Mouse (Mus musculus) neural tube, embryonic 14.5 days (tissue): ENCODE measurements around the gene Ndufaf3. TPM values are rescaled to one million over a fixed set of nuclear protein-coding genes. Genes with fewer than 3 reads are reported as not detected.

Experiments
- ATAC-seq: fragments of 200-750 bp; cut with Nextera tagmentation; 2 replicates; pipeline ENCODE4 v1.8.0; 2017; ENCODE audit warnings: low read depth, mild to moderate bottlenecking, moderate TSS enrichment, moderate library complexity
- H3K27ac ChIP-seq: fragments of 300-500 bp; sonication (generic); 2 replicates; pipeline ENCODE4 v1.5.1; 2014; ENCODE audit warnings: low read depth, mild to moderate bottlenecking, control low read depth, low read length, moderate library complexity, mixed read lengths
- H3K27me3 ChIP-seq: fragments of 300-500 bp; sonication (generic); 2 replicates; pipeline ENCODE4 v1.6.1; 2014; ENCODE audit warnings: low read length; ENCODE audit not compliant: control insufficient read depth, insufficient read depth
- H3K36me3 ChIP-seq: fragments of 300-500 bp; sonication (generic); 2 replicates; pipeline ENCODE4 v1.6.1; 2014; ENCODE audit warnings: low read length, mixed read lengths; ENCODE audit not compliant: control insufficient read depth, insufficient read depth
- H3K4me1 ChIP-seq: fragments of 300-500 bp; sonication (generic); 2 replicates; pipeline ENCODE4 v1.6.1; 2014; ENCODE audit warnings: low read length; ENCODE audit not compliant: control insufficient read depth, insufficient read depth
- H3K4me2 ChIP-seq: fragments of 300-500 bp; sonication (generic); 2 replicates; pipeline ENCODE4 v1.6.1; 2014; ENCODE audit warnings: mild to moderate bottlenecking, low read depth, low read length, control low read depth
- H3K4me3 ChIP-seq: fragments of 300-500 bp; sonication (generic); 2 replicates; pipeline ENCODE4 v1.5.1; 2014; ENCODE audit warnings: low read depth, low read length, control low read depth, mixed read lengths
- H3K9ac ChIP-seq: fragments of 300-500 bp; sonication (generic); replicated peaks from 2 replicates; pipeline ENCODE4 v1.6.1; 2014; ENCODE audit warnings: low read depth, mild to moderate bottlenecking, control low read depth, low read length, mixed read lengths
- H3K9me3 ChIP-seq: fragments of 300-500 bp; sonication (generic); 2 replicates; pipeline ENCODE4 v1.6.1; 2016; ENCODE audit warnings: low read length; ENCODE audit not compliant: control insufficient read depth
- WGBS: fragments of 180-500 bp; shearing (Covaris S2); extraction: QIAGEN DNeasy Blood & Tissue Kit; methylation state at CpG from one replicate; pipeline ENCODE4 v1.1.7; 2014; 5-methylcytosine and 5-hydroxymethylcytosine counted together
- polyA plus RNA-seq: library from polyadenylated mRNA; unstranded; fragments of >200 nt; fragmentation: Nextera tagmentation; extraction: Ambion mirVana; gene quantifications from 2 replicates; pipeline ENCODE4 v1.2.1, GENCODE M21; 2014

The Ndufaf3 gene
- polyA plus RNA-seq, 1 experiment from 2014 or later, result 96.8 TPM

DNA sequence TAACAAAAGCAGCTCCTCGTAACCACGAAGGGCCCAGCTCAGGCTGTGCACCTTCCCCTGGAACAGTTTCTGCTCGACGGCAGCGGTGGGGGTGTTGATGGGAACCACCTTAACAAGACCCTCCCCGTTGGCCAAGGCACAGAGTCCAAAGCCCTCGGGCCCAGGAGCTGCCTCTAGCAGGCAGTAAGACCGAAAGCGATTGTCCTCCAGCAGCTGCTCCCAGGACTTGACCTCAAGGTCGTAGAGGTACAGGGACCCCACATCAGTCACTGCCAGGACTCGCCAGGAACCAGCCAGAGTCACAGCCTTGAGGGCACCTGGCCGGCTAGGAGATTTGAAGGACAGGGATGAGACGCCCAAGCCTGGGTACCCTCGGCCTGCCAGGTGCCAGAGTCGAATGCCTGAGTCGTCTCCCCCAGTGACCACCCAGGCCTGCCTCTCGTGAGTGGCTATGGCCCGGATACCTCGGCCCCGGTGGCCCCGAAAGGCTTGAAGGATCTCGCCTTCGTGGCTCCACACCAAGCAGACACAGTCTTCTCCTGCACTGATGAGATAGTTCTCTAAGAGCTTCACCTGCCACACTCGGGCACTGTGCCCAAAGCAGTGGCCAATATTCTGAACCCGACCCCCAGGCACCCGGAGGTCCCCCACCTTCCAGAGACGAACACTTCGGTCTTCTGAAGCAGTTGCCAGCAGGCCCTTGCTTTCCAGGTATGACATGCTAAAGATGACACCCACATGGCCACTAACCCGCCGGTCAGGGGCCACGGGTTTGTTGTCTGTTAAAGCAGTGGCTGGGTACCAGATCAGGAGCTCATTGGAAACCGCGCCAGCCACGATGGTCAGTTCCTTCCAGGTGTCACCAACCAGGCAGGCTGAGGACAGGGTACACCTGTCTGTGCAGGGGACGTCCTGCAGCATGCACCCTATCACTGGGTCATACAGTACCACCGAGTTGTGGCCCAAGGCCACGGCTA lies 8.4 kb upstream of the Ndufaf3 start:
- Histone ChIP-seq H3K9me3 (no peaks in the 10 kb centered on the region), H3K4me3 (no peak overlapping the region), H3K9ac (no peak overlapping the region)

GRCm38 (mm10) chr9:108574921-108575320 lies 7.7 kb upstream of the Ndufaf3 start:
- no peak for ATAC-seq
- H3K27me3 ChIP-seq, result no peaks in the 10 kb centered on the region
- WGBS, result 82% methylated on average over 12 of the region's 12 CpGs
- H3K4me3 ChIP-seq, result no peak overlapping the region
- H3K9ac ChIP-seq, result no peak overlapping the region
- no peak overlapping the region for H3K27ac ChIP-seq
- peak overlapping the region; percentile 23; the same call in 1 of the 2 replicates for H3K4me2 ChIP-seq
- H3K9me3 ChIP-seq, result no peaks in the 10 kb centered on the region
- peaks cover 45% of the 10 kb centered on the region for H3K36me3 ChIP-seq
- H3K4me1 ChIP-seq, result peaks cover 53% of the 10 kb centered on the region

More for the DNA sequence above, 8.4 kb upstream of the Ndufaf3 start:
- ATAC-seq, result no peak
- Histone ChIP-seq H3K27me3 (no peaks in the 10 kb centered on the region), H3K4me1 (peaks cover 48% of the 10 kb centered on the region), H3K4me2 (peak overlapping the region; percentile 87), H3K27ac (no peak overlapping the region), H3K36me3 (peaks cover 45% of the 10 kb centered on the region)
- 89% methylated on average over 37 of the region's 37 CpGs for WGBS

DNA sequence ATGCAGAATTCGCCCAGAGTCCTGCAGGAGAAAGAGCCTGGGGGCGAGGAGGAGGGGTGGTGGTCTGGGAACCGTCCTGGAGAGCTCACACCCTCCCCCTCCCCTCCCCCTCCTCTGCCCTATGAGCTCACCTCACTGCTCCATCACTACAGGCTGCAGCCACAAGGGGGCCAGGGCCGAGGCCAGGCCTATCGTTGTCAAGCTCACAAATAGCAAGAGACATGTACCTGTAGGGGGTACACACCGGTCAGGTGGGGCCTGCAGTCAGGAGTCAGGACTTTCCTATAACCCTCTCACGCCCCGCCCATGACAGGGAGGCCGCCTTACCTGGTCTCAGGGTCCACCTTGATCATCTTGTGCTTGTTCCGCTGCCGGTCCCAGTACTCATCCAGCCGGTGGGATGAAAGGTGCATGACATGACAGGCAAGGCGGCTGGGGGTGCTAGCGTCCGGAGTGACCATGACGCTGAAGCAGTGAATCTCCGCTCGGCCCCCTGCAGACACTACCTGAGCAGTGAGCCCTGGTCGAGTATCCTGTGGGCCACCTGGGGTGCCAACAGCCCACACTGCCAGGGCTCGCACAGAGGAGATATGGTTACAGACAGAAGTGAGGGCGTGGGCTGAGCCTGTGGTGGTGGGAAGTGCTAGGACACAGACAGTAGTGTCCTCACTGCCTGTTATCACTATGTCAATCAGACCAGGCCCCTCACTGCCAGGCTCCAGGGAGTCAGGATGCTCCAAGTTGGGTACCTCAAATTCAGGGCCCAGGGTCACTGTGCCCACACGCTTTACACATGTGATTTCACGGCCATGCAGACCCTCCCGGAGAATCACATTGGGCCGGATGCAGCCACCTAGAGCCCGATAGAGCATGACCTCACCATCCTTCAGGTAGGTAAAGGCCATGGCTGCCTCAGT lies 6.8 kb upstream of the Ndufaf3 start:
- WGBS, result 58% methylated on average over 25 of the region's 26 CpGs
- peaks cover 45% of the 10 kb centered on the region for H3K36me3 ChIP-seq
- H3K9me3 ChIP-seq, result no peaks in the 10 kb centered on the region
- H3K4me2 ChIP-seq, result no peak overlapping the region
- no peak overlapping the region for H3K4me3 ChIP-seq
- no peak for ATAC-seq
- H3K4me1 ChIP-seq, result peaks cover 47% of the 10 kb centered on the region
- H3K27ac ChIP-seq, result no peak overlapping the region
- H3K9ac ChIP-seq, result no peak overlapping the region; the same call in 1 of the 2 replicates
- no peaks in the 10 kb centered on the region for H3K27me3 ChIP-seq

DNA sequence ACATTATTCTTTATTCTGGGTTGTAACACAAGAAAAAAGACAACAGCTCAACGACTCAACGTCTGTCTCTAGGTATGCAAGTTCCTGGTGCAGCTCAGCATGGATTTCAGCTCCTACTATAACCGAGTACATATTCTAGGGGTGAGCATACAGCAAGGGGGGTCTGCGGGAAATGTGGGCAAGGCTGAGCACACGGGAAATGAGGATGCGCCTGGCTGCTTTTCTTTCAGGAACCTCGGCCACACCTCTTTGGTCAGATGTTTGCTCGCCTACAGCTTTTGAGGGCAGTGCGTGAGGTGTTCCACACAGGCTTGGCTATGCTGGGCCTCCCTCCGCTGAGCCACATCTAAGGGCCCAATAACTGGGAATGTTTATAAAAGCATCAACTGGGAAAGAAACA lies 5.1 kb upstream of the Ndufaf3 start:
- 87% methylated on average over 10 of the region's 10 CpGs for WGBS
- peaks cover 50% of the 10 kb centered on the region for H3K4me1 ChIP-seq
- ATAC-seq, result no peak

GRCm38 (mm10) chr9:108571401-108571973 lies 4.3 kb upstream of the Ndufaf3 start:
- H3K4me2 ChIP-seq, result no peak overlapping the region
- no peak overlapping the region for H3K9ac ChIP-seq
- H3K9me3 ChIP-seq, result no peaks in the 10 kb centered on the region
- peaks cover 45% of the 10 kb centered on the region for H3K36me3 ChIP-seq
- H3K27me3 ChIP-seq, result no peaks in the 10 kb centered on the region
- no peak overlapping the region for H3K27ac ChIP-seq
- H3K4me3 ChIP-seq, result no peak overlapping the region
- 96% methylated on average over 16 of the region's 16 CpGs for WGBS
- ATAC-seq, result no peak
- peaks cover 42% of the 10 kb centered on the region for H3K4me1 ChIP-seq

More for the DNA sequence above, 5.1 kb upstream of the Ndufaf3 start:
- H3K4me2 ChIP-seq, result no peak overlapping the region
- no peak overlapping the region for H3K9ac ChIP-seq
- H3K27ac ChIP-seq, result no peak overlapping the region
- H3K4me3 ChIP-seq, result no peak overlapping the region
- H3K36me3 ChIP-seq, result peaks cover 45% of the 10 kb centered on the region
- H3K9me3 ChIP-seq, result no peaks in the 10 kb centered on the region
- no peaks in the 10 kb centered on the region for H3K27me3 ChIP-seq

- H3K9me3 ChIP-seq, result no peaks in the 10 kb centered on the region
- peak overlapping the region; percentile 53 for H3K9ac ChIP-seq
- peak overlapping the region; percentile 35 for H3K27ac ChIP-seq
- WGBS, result 1% methylated on average over 40 of the region's 40 CpGs
- peaks cover 45% of the 10 kb centered on the region for H3K36me3 ChIP-seq
- peaks cover 39% of the 10 kb centered on the region for H3K4me1 ChIP-seq
- peak overlapping the region; percentile 71 for H3K4me2 ChIP-seq
- no peaks in the 10 kb centered on the region for H3K27me3 ChIP-seq
- peak overlapping the region; percentile 46 for H3K4me3 ChIP-seq
- peak; percentile 5; the same call in 1 of the 2 replicates for ATAC-seq
Measured at GRCm38 (mm10) chr9:108570207-108570896, 3.1 kb upstream of the Ndufaf3 start.

- 6% methylated on average over 42 of the region's 42 CpGs for WGBS
- Histone ChIP-seq H3K36me3 (peaks cover 38% of the 10 kb centered on the region), H3K4me2 (peak within 1 kb of the TSS; percentile 71), H3K27ac (peak within 1 kb of the TSS; percentile 35), H3K9me3 (no peaks in the 10 kb centered on the region), H3K4me3 (peak within 1 kb of the TSS; percentile 46), H3K27me3 (no peaks in the 10 kb centered on the region), H3K9ac (peak within 1 kb of the TSS; percentile 53), H3K4me1 (peaks cover 33% of the 10 kb centered on the region)
- ATAC-seq, result peak; percentile 76
Measured at GRCm38 (mm10) chr9:108569381-108570206, 2.4 kb upstream of the Ndufaf3 start, which contains the start of gene Dalrd3. Gene Dalrd3 (plus strand): TSS chr9:108569886.
